Mouse (Mus musculus) heart, embryonic 13.5 days (tissue): ENCODE results near the gene Gnai2. TPM values are rescaled to one million over a fixed set of nuclear protein-coding genes. Genes with fewer than 3 reads are reported as not detected.
A peak's percentile ranks its signal among the peaks of the same experiment; 100 is the strongest.

Experiments used
- ATAC-seq: fragments of 200-750 bp; cut with Nextera tagmentation; 2 replicates; pipeline ENCODE4 v1.8.0; 2017; ENCODE audit warnings: moderate TSS enrichment; ENCODE audit not compliant: insufficient number of reproducible peaks, low FRiP score, low TSS enrichment; ENCODE audit errors: extremely low read depth
- H3K27ac ChIP-seq: fragments of 300-500 bp; sonication (generic); replicated peaks from 2 replicates; pipeline ENCODE4 v1.5.1; 2015; ENCODE audit warnings: moderate library complexity, mild to moderate bottlenecking, inconsistent platforms
- H3K27me3 ChIP-seq: fragments of 300-500 bp; sonication (generic); replicated peaks from 2 replicates; pipeline ENCODE4 v1.6.1; 2015; ENCODE audit warnings: mild to moderate bottlenecking, inconsistent platforms
- H3K36me3 ChIP-seq: fragments of 300-500 bp; sonication (generic); 2 replicates; pipeline ENCODE4 v1.6.1; 2015; ENCODE audit warnings: mild to moderate bottlenecking, inconsistent platforms
- H3K4me1 ChIP-seq: fragments of 300-500 bp; sonication (generic); 2 replicates; pipeline ENCODE4 v1.6.1; 2015; ENCODE audit warnings: inconsistent platforms
- H3K4me2 ChIP-seq: fragments of 300-500 bp; sonication (generic); 2 replicates; pipeline ENCODE4 v1.6.1; 2015; ENCODE audit warnings: inconsistent platforms, mild to moderate bottlenecking, moderate library complexity
- H3K4me3 ChIP-seq: fragments of 300-500 bp; sonication (generic); 2 replicates; pipeline ENCODE4 v1.5.1; 2015; ENCODE audit warnings: moderate library complexity, mild to moderate bottlenecking, inconsistent platforms
- H3K9ac ChIP-seq: fragments of 300-500 bp; sonication (generic); 2 replicates; pipeline ENCODE4 v1.6.1; 2015; ENCODE audit warnings: inconsistent platforms, mild to moderate bottlenecking, moderate library complexity
- H3K9me3 ChIP-seq: fragments of 300-500 bp; sonication (generic); 2 replicates; pipeline ENCODE4 v1.6.1; 2016; ENCODE audit warnings: inconsistent platforms
- WGBS: fragments of 180-500 bp; shearing (Covaris S2); methylation state at CpG from one replicate; pipeline ENCODE4 v1.1.7; 2015; ENCODE audit warnings: mixed read lengths; 5-methylcytosine and 5-hydroxymethylcytosine counted together
- polyA plus RNA-seq: library from polyadenylated mRNA; unstranded; fragments of >200 nt; fragmentation: Nextera tagmentation; extraction: Ambion mirVana; gene quantifications from 2 replicates; pipeline ENCODE4 v1.2.1, GENCODE M21; 2015

Gene Gnai2
- polyA plus RNA-seq, 1 experiment from 2014 or later, result 387 TPM

DNA sequence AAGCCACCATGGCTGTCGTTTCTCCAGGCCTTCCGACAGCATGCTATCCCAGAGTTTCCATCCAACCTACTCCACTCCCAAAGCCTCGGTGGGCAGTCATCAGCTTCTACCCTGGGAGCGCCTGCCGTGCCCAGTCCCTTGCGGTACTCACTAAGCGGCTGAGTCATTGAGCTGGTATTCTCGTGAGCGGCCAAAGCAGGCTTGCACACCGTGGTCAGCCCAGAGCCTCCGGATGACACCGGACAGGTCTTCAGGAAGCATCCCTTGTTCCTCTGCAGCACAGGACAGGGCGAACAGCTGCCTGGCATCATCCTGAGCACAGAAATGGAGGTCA, 15.7 kb downstream of the Gnai2 start:
- Histone ChIP-seq H3K4me1 (peaks cover 73% of the 10 kb centered on the region), H3K27ac (peak overlapping the region; percentile 95), H3K4me2 (peak overlapping the region; percentile 42), H3K4me3 (0 out of 2 replicates have a peak overlapping the region, but pooled peaks have one; percentile 1), H3K36me3 (peaks cover 89% of the 10 kb centered on the region), H3K9me3 (no peaks in the 10 kb centered on the region), H3K9ac (peak overlapping the region; percentile 73), H3K27me3 (no peaks in the 10 kb centered on the region)
- ATAC-seq, result peak; percentile 23; the same call in 1 of the 2 replicates
- WGBS, result 26% methylated on average over 13 of the region's 13 CpGs

- H3K36me3 ChIP-seq, result peaks cover 90% of the 10 kb centered on the region
- H3K9me3 ChIP-seq, result no peaks in the 10 kb centered on the region
- H3K27me3 ChIP-seq, result no peaks in the 10 kb centered on the region
- WGBS, result 12% methylated on average over 13 of the region's 13 CpGs
- peak; percentile 68; the same call in 1 of the 2 replicates for ATAC-seq
- 0 out of 2 replicates have a peak overlapping the region, but pooled peaks have one; percentile 1 for H3K4me3 ChIP-seq
- H3K27ac ChIP-seq, result peak overlapping the region; percentile 95
- peak overlapping the region; percentile 61 for H3K9ac ChIP-seq
- H3K4me1 ChIP-seq, result peaks cover 73% of the 10 kb centered on the region
- peak overlapping the region; percentile 34 for H3K4me2 ChIP-seq
Measured at GRCm38 (mm10) chr9:107618778-107619545, 16.2 kb downstream of the Gnai2 start.

GRCm38 (mm10) chr9:107618098-107618497, 17.1 kb downstream of the Gnai2 start:
- 78% methylated on average over 6 of the region's 6 CpGs for WGBS
- H3K27ac ChIP-seq, result peak overlapping the region; percentile 95
- no peak overlapping the region for H3K4me3 ChIP-seq
- ATAC-seq, result no peak
- no peaks in the 10 kb centered on the region for H3K9me3 ChIP-seq
- peak overlapping the region; percentile 34; the same call in 1 of the 2 replicates for H3K4me2 ChIP-seq
- peaks cover 73% of the 10 kb centered on the region for H3K4me1 ChIP-seq
- H3K27me3 ChIP-seq, result no peaks in the 10 kb centered on the region
- peaks cover 87% of the 10 kb centered on the region for H3K36me3 ChIP-seq
- H3K9ac ChIP-seq, result peak overlapping the region; percentile 61

DNA sequence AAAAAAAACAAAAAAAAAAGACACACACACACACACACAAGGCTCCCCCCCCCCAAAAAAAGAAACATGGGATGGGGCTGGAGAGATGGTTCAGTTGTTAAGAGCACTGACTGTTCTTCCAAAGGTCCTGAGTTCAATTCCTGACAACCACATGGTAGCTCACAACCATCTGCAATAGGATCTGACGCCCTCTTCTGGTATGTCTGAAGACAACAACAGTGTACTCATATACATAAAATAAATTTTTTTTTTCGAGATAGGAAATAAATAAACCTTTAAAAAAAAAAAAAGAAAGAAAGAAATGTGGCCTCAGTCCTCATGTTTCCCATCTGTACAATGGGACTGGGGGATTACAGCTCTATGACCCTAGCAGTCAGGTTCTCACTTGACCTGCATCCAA, 17.7 kb downstream of the Gnai2 start:
- no peak overlapping the region for H3K4me2 ChIP-seq
- H3K4me3 ChIP-seq, result no peak overlapping the region
- peak overlapping the region; percentile 61 for H3K9ac ChIP-seq
- no peak for ATAC-seq
- H3K4me1 ChIP-seq, result peaks cover 75% of the 10 kb centered on the region
- peak overlapping the region; percentile 95 for H3K27ac ChIP-seq
- WGBS, result 59% methylated on average over 2 of the region's 2 CpGs
- H3K36me3 ChIP-seq, result peaks cover 81% of the 10 kb centered on the region
- no peaks in the 10 kb centered on the region for H3K27me3 ChIP-seq
- no peaks in the 10 kb centered on the region for H3K9me3 ChIP-seq

DNA sequence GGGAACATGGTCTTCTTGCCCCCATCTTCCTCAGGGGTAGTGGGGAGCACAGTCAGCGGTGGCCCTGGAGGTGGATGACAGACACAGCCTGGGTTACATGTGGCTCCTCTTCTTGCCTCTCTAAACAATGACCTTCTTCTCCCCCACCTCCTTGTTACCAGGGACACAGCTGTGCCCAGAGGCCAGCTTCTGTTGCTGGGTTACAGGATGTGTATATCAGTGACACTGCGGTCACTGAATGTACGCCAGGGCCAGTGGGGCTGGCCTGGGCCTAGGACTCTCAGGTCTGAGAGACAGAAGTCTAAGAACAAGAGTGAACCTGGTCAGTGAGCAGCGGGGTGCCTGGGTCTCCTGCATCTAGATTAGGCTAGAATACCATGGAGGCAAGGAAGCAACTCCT, 20.1 kb downstream of the Gnai2 start:
- 0 out of 2 replicates have a peak overlapping the region, but pooled peaks have one; percentile 26 for H3K27ac ChIP-seq
- H3K27me3 ChIP-seq, result no peaks in the 10 kb centered on the region
- no peak for ATAC-seq
- peaks cover 75% of the 10 kb centered on the region for H3K4me1 ChIP-seq
- WGBS, result 69% methylated on average over 4 of the region's 4 CpGs
- H3K4me3 ChIP-seq, result no peak overlapping the region
- H3K9me3 ChIP-seq, result no peaks in the 10 kb centered on the region
- H3K9ac ChIP-seq, result peak overlapping the region; percentile 48
- H3K4me2 ChIP-seq, result no peak overlapping the region
- H3K36me3 ChIP-seq, result peaks cover 65% of the 10 kb centered on the region

GRCm38 (mm10) chr9:107612945-107613569, 22.1 kb downstream of the Gnai2 start:
- Histone ChIP-seq H3K4me2 (peak overlapping the region; percentile 75), H3K27me3 (no peaks in the 10 kb centered on the region), H3K27ac (peak overlapping the region; percentile 92), H3K9ac (peak overlapping the region; percentile 48), H3K4me1 (peaks cover 75% of the 10 kb centered on the region), H3K9me3 (no peaks in the 10 kb centered on the region), H3K4me3 (peak overlapping the region; percentile 49), H3K36me3 (peaks cover 46% of the 10 kb centered on the region)
- WGBS, result 12% methylated on average over 12 of the region's 12 CpGs
- no peak for ATAC-seq

DNA sequence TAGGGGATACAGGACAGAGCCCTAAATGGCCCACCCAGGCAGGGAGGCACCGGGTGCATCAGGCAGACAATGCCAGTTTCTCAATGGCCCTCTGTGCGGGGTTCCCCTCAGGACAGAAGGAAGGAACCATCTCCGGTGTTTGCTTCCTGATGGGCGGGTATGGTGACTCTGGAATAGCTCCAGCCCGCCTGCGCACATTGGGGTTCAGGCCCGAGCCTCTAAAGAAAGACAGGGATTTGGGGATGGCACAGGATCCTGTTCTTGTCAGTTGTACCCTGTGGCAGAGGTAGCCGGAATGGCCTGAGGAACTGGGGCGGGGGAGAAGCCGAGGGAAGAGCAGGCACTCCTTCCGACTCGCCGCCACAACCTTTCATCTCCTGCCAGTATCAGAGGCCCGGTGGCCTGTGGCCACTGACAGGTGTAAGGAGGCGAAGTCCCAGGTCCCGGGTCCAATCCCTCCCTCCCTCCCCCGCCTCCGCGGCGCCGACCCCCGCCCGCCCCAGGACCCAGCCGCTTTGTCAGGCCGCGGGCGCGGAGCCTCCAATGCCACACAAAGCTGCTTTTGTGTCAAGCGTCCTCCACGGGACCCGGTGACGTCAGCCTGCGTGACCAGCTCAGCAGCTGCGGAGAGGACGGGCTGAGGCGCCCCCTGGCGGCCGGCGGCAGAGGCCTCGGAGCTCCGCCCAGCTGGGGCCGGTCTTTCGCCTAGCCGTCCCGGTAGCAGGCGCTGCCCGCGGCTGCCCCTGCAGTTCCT, 22.8 kb downstream of the Gnai2 start:
- H3K27ac ChIP-seq, result peak overlapping the region; percentile 92
- no peaks in the 10 kb centered on the region for H3K27me3 ChIP-seq
- H3K9me3 ChIP-seq, result no peaks in the 10 kb centered on the region
- H3K4me1 ChIP-seq, result peaks cover 75% of the 10 kb centered on the region
- peak overlapping the region; percentile 85 for H3K9ac ChIP-seq
- H3K36me3 ChIP-seq, result peaks cover 39% of the 10 kb centered on the region
- peak overlapping the region; percentile 49 for H3K4me3 ChIP-seq
- 7% methylated on average over 43 of the region's 48 CpGs for WGBS
- ATAC-seq, result peak; percentile 85
- peak overlapping the region; percentile 75 for H3K4me2 ChIP-seq

- H3K4me2 ChIP-seq, result peak overlapping the region; percentile 75
- H3K27me3 ChIP-seq, result no peaks in the 10 kb centered on the region
- peak overlapping the region; percentile 85 for H3K9ac ChIP-seq
- H3K27ac ChIP-seq, result peak overlapping the region; percentile 92
- H3K4me3 ChIP-seq, result peak overlapping the region; percentile 49; the same call in 1 of the 2 replicates
- WGBS, result 60% methylated on average over 6 of the region's 6 CpGs
- H3K4me1 ChIP-seq, result peaks cover 82% of the 10 kb centered on the region
- H3K9me3 ChIP-seq, result no peaks in the 10 kb centered on the region
- no peak for ATAC-seq
- peaks cover 32% of the 10 kb centered on the region for H3K36me3 ChIP-seq
Measured at GRCm38 (mm10) chr9:107611456-107612190, 23.5 kb downstream of the Gnai2 start.

DNA sequence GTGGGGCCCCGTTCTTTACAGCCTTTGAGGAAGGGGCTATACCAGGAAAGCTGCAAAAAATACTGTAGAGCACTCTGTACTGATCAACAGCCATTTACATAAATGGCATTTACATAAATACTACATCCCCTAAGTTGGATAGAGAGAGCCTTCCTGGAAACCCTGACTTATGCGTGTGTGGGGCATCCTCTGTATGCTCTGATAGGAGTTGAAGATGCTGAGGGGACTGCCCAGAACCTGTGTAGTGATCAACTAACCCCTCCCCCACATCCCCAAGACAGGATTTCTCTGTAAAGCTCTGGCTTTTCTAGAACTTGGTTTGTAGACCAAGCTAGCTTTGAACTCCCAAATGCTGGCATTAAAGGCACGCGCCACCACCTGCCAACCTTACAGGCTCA, 25.7 kb downstream of the Gnai2 start:
- Histone ChIP-seq H3K4me2 (peak overlapping the region; percentile 64; the same call in 1 of the 2 replicates), H3K27ac (peak overlapping the region; percentile 71), H3K9me3 (no peaks in the 10 kb centered on the region), H3K9ac (peak overlapping the region; percentile 67; the same call in 1 of the 2 replicates), H3K4me1 (peaks cover 92% of the 10 kb centered on the region), H3K4me3 (no peak overlapping the region), H3K27me3 (peaks cover 15% of the 10 kb centered on the region; the same call in 1 of the 2 replicates), H3K36me3 (peaks cover 10% of the 10 kb centered on the region)
- ATAC-seq, result no peak
- 69% methylated on average over 4 of the region's 4 CpGs for WGBS

GRCm38 (mm10) chr9:107608741-107609432, 26.3 kb downstream of the Gnai2 start, which contains the start of gene Sema3b:
Sema3b (minus strand) TSS chr9:107609229.
- H3K27ac ChIP-seq, result peak within 1 kb of the TSS; percentile 71
- peaks cover 15% of the 10 kb centered on the region; the same call in 1 of the 2 replicates for H3K27me3 ChIP-seq
- WGBS, result 52% methylated on average over 11 of the region's 12 CpGs
- H3K9ac ChIP-seq, result peak within 1 kb of the TSS; percentile 76
- no peak for ATAC-seq
- no peaks in the 10 kb centered on the region for H3K9me3 ChIP-seq
- peaks cover 5% of the 10 kb centered on the region for H3K36me3 ChIP-seq
- peak within 1 kb of the TSS; percentile 64 for H3K4me2 ChIP-seq
- peak within 1 kb of the TSS; percentile 8; the same call in 1 of the 2 replicates for H3K4me3 ChIP-seq
- H3K4me1 ChIP-seq, result peaks cover 93% of the 10 kb centered on the region
